Mouse (Mus musculus): ENCODE measurements at regions not wholly inside any gene's neighbourhood (a gene's known extent, or its start where the extent isn't known, plus 50 kb on each side); places are given as distances from the start of the nearest gene placed in this dataset.
A peak's percentile ranks its signal among the peaks of the same experiment; 100 is the strongest.

GRCm38 (mm10) chr5:144621967-144622366, 76.3 kb downstream of the Nptx2 start:
- DNase-seq (ENCODE audit: low spot score in 2 of 2): no peak

GRCm38 (mm10) chr5:144623358-144623757, 77.7 kb downstream of the Nptx2 start:
- DNase-seq (ENCODE audit: low spot score in 2 of 2): peak; percentile 75 to 81

GRCm38 (mm10) chr5:144632295-144632694, 86.6 kb downstream of the Nptx2 start:
- DNase-seq (ENCODE audit: low spot score in 2 of 2): no peak

GRCm38 (mm10) chr5:144638631-144639030, 92.9 kb downstream of the Nptx2 start:
- DNase-seq (ENCODE audit: low spot score in 2 of 2): peak in 1 of 2 experiments; percentile 47

GRCm38 (mm10) chr5:144639639-144640038, 93.9 kb downstream of the Nptx2 start:
- no peak for DNase-seq (ENCODE audit: low spot score in 2 of 2)

GRCm38 (mm10) chr5:144642766-144643165, 97.1 kb downstream of the Nptx2 start:
- no peak for DNase-seq (ENCODE audit: low spot score in 2 of 2)

- no peak for DNase-seq (ENCODE audit: low spot score in 2 of 2)
These were observed 97.7 kb downstream of the Nptx2 start for GRCm38 (mm10) chr5:144643438-144643837.

GRCm38 (mm10) chr5:144645367-144645766, 99.7 kb downstream of the Nptx2 start:
- DNase-seq (ENCODE audit: low spot score in 2 of 2): no peak

- no peak for DNase-seq (ENCODE audit: low spot score in 2 of 2)
These were observed 101.8 kb downstream of the Nptx2 start for GRCm38 (mm10) chr5:144647311-144648104.

GRCm38 (mm10) chr5:144652231-144652630, 106.5 kb downstream of the Nptx2 start:
- DNase-seq (ENCODE audit: low spot score in 2 of 2): no peak

- DNase-seq (ENCODE audit: low spot score in 2 of 2): peak in 1 of 2 experiments; percentile 3
These were observed 99.6 kb downstream of the Tmem130 start for GRCm38 (mm10) chr5:144662031-144662430.

- no peak for DNase-seq (ENCODE audit: low spot score in 2 of 2)
These were observed 97.6 kb downstream of the Tmem130 start for GRCm38 (mm10) chr5:144663981-144664380.

GRCm38 (mm10) chr5:144664571-144665295, 96.9 kb downstream of the Tmem130 start:
- no peak for DNase-seq (ENCODE audit: low spot score in 2 of 2)

GRCm38 (mm10) chr5:144668060-144668459, 93.6 kb downstream of the Tmem130 start:
- peak in 1 of 2 experiments; percentile 50 for DNase-seq (ENCODE audit: low spot score in 2 of 2)

GRCm38 (mm10) chr5:144678815-144679750, 82.5 kb downstream of the Tmem130 start:
- DNase-seq (ENCODE audit: low spot score in 2 of 2): no peak

GRCm38 (mm10) chr5:144684184-144684583, 77.4 kb downstream of the Tmem130 start:
- no peak for DNase-seq (ENCODE audit: low spot score in 2 of 2)

Data from right cerebral cortex, postnatal 10 days (tissue).